Mouse (Mus musculus): ENCODE data around the gene Myog. TPM values are rescaled to one million over a fixed set of nuclear protein-coding genes. Genes with fewer than 3 reads are reported as not detected.

The Myog gene
- polyA plus RNA-seq, 1 experiment: not detected

- H3K27ac ChIP-seq (ENCODE audit: insufficient read depth, low read length): peak overlapping the region; percentile 82
- H3K4me1 ChIP-seq (ENCODE audit: control insufficient read depth, insufficient read depth, low read length): peaks cover 33% of the 10 kb centered on the region
- 13% methylated on average over 8 of the region's 8 CpGs for WGBS
- H3K27me3 ChIP-seq (ENCODE audit: control insufficient read depth, insufficient read depth, low read length): no peaks in the 10 kb centered on the region
- H3K4me3 ChIP-seq (replicated peaks; ENCODE audit: insufficient read depth, low read depth, low read length): no peak overlapping the region
- peak; percentile 18; the same call in 1 of the 2 replicates for TF ChIP-seq POLR2A (IDR thresholded peaks at IDR 0.05; ENCODE audit: borderline replicate concordance, insufficient read depth, low read length)
- TF ChIP-seq CTCF (IDR thresholded peaks at IDR 0.05; ENCODE audit: borderline replicate concordance, insufficient read depth, low read depth, low read length): peak; percentile 6; the same call in 1 of the 2 replicates
- DNase-seq: peak; percentile 93 to 97
These were observed 7.5 kb downstream of the Myog start for GRCm38 (mm10) chr1:134297265-134297664.

- Histone ChIP-seq H3K27ac (ENCODE audit: insufficient read depth, low read length) (peak overlapping the region; percentile 74), H3K4me1 (ENCODE audit: control insufficient read depth, insufficient read depth, low read length) (peaks cover 41% of the 10 kb centered on the region), H3K27me3 (ENCODE audit: control insufficient read depth, insufficient read depth, low read length) (no peaks in the 10 kb centered on the region), H3K4me3 (replicated peaks; ENCODE audit: insufficient read depth, low read depth, low read length) (no peak overlapping the region)
- TF ChIP-seq CTCF (IDR thresholded peaks at IDR 0.05; ENCODE audit: borderline replicate concordance, insufficient read depth, low read depth, low read length) (no peak), POLR2A (IDR thresholded peaks at IDR 0.05; ENCODE audit: borderline replicate concordance, insufficient read depth, low read length) (no peak)
- WGBS: 11% methylated on average over 50 of the region's 59 CpGs
- peak; percentile 59 to 74 for DNase-seq
These were observed 9.0 kb downstream of the Myog start for GRCm38 (mm10) chr1:134298636-134299411.

- WGBS: 30% methylated on average over 8 of the region's 8 CpGs
- TF ChIP-seq POLR2A (IDR thresholded peaks at IDR 0.05; ENCODE audit: borderline replicate concordance, insufficient read depth, low read length) (no peak), CTCF (IDR thresholded peaks at IDR 0.05; ENCODE audit: borderline replicate concordance, insufficient read depth, low read depth, low read length) (no peak)
These were observed 12.9 kb downstream of the Myog start for GRCm38 (mm10) chr1:134302568-134303238.

GRCm38 (mm10) chr1:134304940-134305339 is 15.2 kb downstream of the Myog start:
- 91% methylated on average over 9 of the region's 9 CpGs for WGBS
- Histone ChIP-seq H3K4me3 (replicated peaks; ENCODE audit: insufficient read depth, low read depth, low read length) (no peak overlapping the region), H3K27me3 (ENCODE audit: control insufficient read depth, insufficient read depth, low read length) (no peaks in the 10 kb centered on the region), H3K4me1 (ENCODE audit: control insufficient read depth, insufficient read depth, low read length) (peaks cover 15% of the 10 kb centered on the region), H3K27ac (ENCODE audit: insufficient read depth, low read length) (no peak overlapping the region)
- TF ChIP-seq CTCF (IDR thresholded peaks at IDR 0.05; ENCODE audit: borderline replicate concordance, insufficient read depth, low read depth, low read length) (no peak), POLR2A (IDR thresholded peaks at IDR 0.05; ENCODE audit: borderline replicate concordance, insufficient read depth, low read length) (no peak)
- no peak for DNase-seq

More at GRCm38 (mm10) chr1:134302568-134303238, 12.9 kb downstream of the Myog start:
- peak in 1 of 2 experiments; percentile 45 for DNase-seq
- Histone ChIP-seq H3K4me3 (replicated peaks; ENCODE audit: insufficient read depth, low read depth, low read length) (no peak overlapping the region), H3K27me3 (ENCODE audit: control insufficient read depth, insufficient read depth, low read length) (no peaks in the 10 kb centered on the region), H3K27ac (ENCODE audit: insufficient read depth, low read length) (0 out of 2 replicates have a peak overlapping the region, but pooled peaks have one; percentile 24), H3K4me1 (ENCODE audit: control insufficient read depth, insufficient read depth, low read length) (peaks cover 36% of the 10 kb centered on the region)

- Histone ChIP-seq H3K4me1 (ENCODE audit: control insufficient read depth, insufficient read depth, low read length) (peaks cover 17% of the 10 kb centered on the region), H3K27ac (ENCODE audit: insufficient read depth, low read length) (no peak overlapping the region), H3K4me3 (replicated peaks; ENCODE audit: insufficient read depth, low read depth, low read length) (no peak overlapping the region), H3K27me3 (ENCODE audit: control insufficient read depth, insufficient read depth, low read length) (no peaks in the 10 kb centered on the region)
- DNase-seq: no peak
- TF ChIP-seq POLR2A (IDR thresholded peaks at IDR 0.05; ENCODE audit: borderline replicate concordance, insufficient read depth, low read length) (no peak), CTCF (IDR thresholded peaks at IDR 0.05; ENCODE audit: borderline replicate concordance, insufficient read depth, low read depth, low read length) (no peak)
- WGBS: 31% methylated on average over 10 of the region's 10 CpGs
These were observed 17.6 kb downstream of the Myog start for GRCm38 (mm10) chr1:134307409-134307808.

GRCm38 (mm10) chr1:134310291-134310690 is 20.5 kb downstream of the Myog start:
- DNase-seq: peak in 1 of 2 experiments; percentile 62
- H3K4me1 ChIP-seq (ENCODE audit: control insufficient read depth, insufficient read depth, low read length): peaks cover 13% of the 10 kb centered on the region
- 25% methylated on average over 2 of the region's 2 CpGs for WGBS
- TF ChIP-seq CTCF (IDR thresholded peaks at IDR 0.05; ENCODE audit: borderline replicate concordance, insufficient read depth, low read depth, low read length) (no peak), POLR2A (IDR thresholded peaks at IDR 0.05; ENCODE audit: borderline replicate concordance, insufficient read depth, low read length) (no peak)
- H3K27ac ChIP-seq (ENCODE audit: insufficient read depth, low read length): no peak overlapping the region
- no peaks in the 10 kb centered on the region for H3K27me3 ChIP-seq (ENCODE audit: control insufficient read depth, insufficient read depth, low read length)
- H3K4me3 ChIP-seq (replicated peaks; ENCODE audit: insufficient read depth, low read depth, low read length): no peak overlapping the region

- H3K27ac ChIP-seq (ENCODE audit: insufficient read depth, low read length): no peak overlapping the region
- WGBS: 87% methylated on average over 3 of the region's 3 CpGs
- TF ChIP-seq CTCF (IDR thresholded peaks at IDR 0.05; ENCODE audit: borderline replicate concordance, insufficient read depth, low read depth, low read length) (no peak), POLR2A (IDR thresholded peaks at IDR 0.05; ENCODE audit: borderline replicate concordance, insufficient read depth, low read length) (no peak)
- DNase-seq: no peak
- H3K27me3 ChIP-seq (ENCODE audit: control insufficient read depth, insufficient read depth, low read length): no peaks in the 10 kb centered on the region
- H3K4me3 ChIP-seq (replicated peaks; ENCODE audit: insufficient read depth, low read depth, low read length): no peak overlapping the region
- H3K4me1 ChIP-seq (ENCODE audit: control insufficient read depth, insufficient read depth, low read length): peaks cover 13% of the 10 kb centered on the region
These were observed 20.9 kb downstream of the Myog start for GRCm38 (mm10) chr1:134310729-134311128.
